Mouse (Mus musculus): ENCODE results near the gene Acyp1.

Acyp1 gene

GRCm38 (mm10) chr12:85233376-85234358 is 54.6 kb downstream of the Acyp1 start:
- no peak for DNase-seq (ENCODE audit: low spot score)

GRCm38 (mm10) chr12:85227876-85228599 is 60.2 kb downstream of the Acyp1 start:
- DNase-seq (ENCODE audit: low spot score): no peak

- no peak for DNase-seq (ENCODE audit: low spot score)
Measured at GRCm38 (mm10) chr12:85227227-85227626, 61.0 kb downstream of the Acyp1 start.
